Mouse (Mus musculus) heart, embryonic 12.5 days (tissue): ENCODE results near the gene Runx1. TPM values are rescaled to one million over a fixed set of nuclear protein-coding genes. Genes with fewer than 3 reads are reported as not detected.

Experiments used
- ATAC-seq: fragments of 200-750 bp; cut with Nextera tagmentation; 2 replicates; pipeline ENCODE4 v1.8.0; 2017; ENCODE audit warnings: moderate TSS enrichment, moderate library complexity; ENCODE audit not compliant: insufficient number of reproducible peaks, low FRiP score
- H3K27ac ChIP-seq: fragments of 300-500 bp; sonication (generic); 2 replicates; pipeline ENCODE4 v1.5.1; 2016; ENCODE audit warnings: mild to moderate bottlenecking, moderate library complexity; ENCODE audit not compliant: poor library complexity, severe bottlenecking
- H3K27me3 ChIP-seq: fragments of 300-500 bp; sonication (generic); replicated peaks from 2 replicates; pipeline ENCODE4 v1.6.1; 2016; ENCODE audit warnings: mild to moderate bottlenecking, moderate library complexity
- H3K36me3 ChIP-seq: fragments of 300-500 bp; sonication (generic); 2 replicates; pipeline ENCODE4 v1.6.1; 2016; ENCODE audit warnings: mild to moderate bottlenecking, moderate library complexity
- H3K4me1 ChIP-seq: fragments of 300-500 bp; sonication (generic); replicated peaks from 2 replicates; pipeline ENCODE4 v1.6.1; 2016; ENCODE audit warnings: mild to moderate bottlenecking
- H3K4me2 ChIP-seq: fragments of 300-500 bp; sonication (generic); 2 replicates; pipeline ENCODE4 v1.6.1; 2016; ENCODE audit warnings: mild to moderate bottlenecking, moderate library complexity
- H3K4me3 ChIP-seq: fragments of 300-500 bp; sonication (generic); 2 replicates; pipeline ENCODE4 v1.5.1; 2016; ENCODE audit warnings: mild to moderate bottlenecking
- H3K9ac ChIP-seq: fragments of 300-500 bp; sonication (generic); 2 replicates; pipeline ENCODE4 v1.6.1; 2016; ENCODE audit warnings: mild to moderate bottlenecking, moderate library complexity
- H3K9me3 ChIP-seq: fragments of 300-500 bp; sonication (generic); replicated peaks from 2 replicates; pipeline ENCODE4 v1.6.1; 2016; ENCODE audit warnings: mild to moderate bottlenecking, moderate library complexity
- WGBS: fragments of 180-500 bp; shearing (Covaris S2); methylation state at CpG from one replicate; pipeline ENCODE4 v1.1.7; 2016; 5-methylcytosine and 5-hydroxymethylcytosine counted together
- polyA plus RNA-seq: library from polyadenylated mRNA; unstranded; fragments of >200 nt; fragmentation: Nextera tagmentation; extraction: Ambion mirVana; gene quantifications from 2 replicates; pipeline ENCODE4 v1.2.1, GENCODE M21; 2016

Runx1 gene
- polyA plus RNA-seq, 1 experiment from 2014 or later: 1.5 TPM

DNA sequence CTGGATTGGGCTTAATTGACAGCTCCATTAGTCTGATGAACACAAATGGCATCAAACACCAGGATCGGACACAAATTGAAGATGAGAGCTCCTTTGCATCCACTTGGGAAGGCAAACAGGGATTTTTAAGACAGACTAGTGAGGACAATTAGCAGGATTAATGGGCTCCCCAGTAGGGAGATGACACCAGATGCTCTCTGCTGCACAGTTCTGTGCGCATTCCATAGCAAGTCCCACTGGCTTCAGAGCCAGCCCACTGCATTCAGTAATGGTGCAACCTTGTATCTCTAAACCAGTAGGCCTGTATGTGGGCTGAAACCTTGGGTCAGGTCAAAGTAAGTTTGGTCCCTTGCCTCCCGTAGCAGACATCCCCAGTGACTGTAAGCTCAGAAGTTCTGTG is 80.7 kb downstream of the Runx1 start:
- WGBS: 75% methylated on average over 3 of the region's 3 CpGs
- Histone ChIP-seq H3K4me3 (no peak overlapping the region), H3K4me1 (peaks cover 9% of the 10 kb centered on the region), H3K36me3 (no peaks in the 10 kb centered on the region), H3K27ac (no peak overlapping the region), H3K9ac (no peak overlapping the region), H3K4me2 (no peak overlapping the region), H3K9me3 (no peaks in the 10 kb centered on the region), H3K27me3 (peaks cover 48% of the 10 kb centered on the region)
- no peak for ATAC-seq

DNA sequence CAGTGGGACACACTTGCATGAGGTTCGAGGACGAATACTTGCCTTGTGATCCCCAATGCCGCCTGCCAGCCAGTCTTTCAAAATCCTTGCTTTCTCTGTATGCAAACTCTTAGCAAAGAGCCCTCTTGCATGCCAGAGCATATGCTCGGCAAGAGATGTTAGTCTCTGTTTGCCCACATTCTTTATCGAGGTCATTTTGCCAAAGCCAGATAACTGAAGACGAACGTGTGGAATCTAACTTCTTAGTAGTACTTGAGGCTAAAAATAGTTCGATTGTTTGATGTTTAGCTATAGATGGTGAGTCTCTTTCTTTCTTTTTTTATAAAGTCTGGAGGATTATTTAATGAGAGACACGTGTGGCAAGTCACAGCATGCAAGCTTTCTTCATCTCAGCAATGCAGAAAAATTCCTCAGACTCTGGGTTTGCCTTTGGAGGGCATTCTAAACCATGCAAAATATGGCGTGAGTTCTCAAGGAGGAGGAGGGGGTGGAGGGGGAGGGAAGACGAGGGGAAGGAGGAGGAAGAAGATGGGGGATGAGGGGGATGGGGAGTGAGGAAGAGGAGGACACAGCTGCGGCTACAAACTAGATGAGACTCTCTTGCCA is 81.7 kb downstream of the Runx1 start:
- H3K27me3 ChIP-seq: peaks cover 40% of the 10 kb centered on the region

DNA sequence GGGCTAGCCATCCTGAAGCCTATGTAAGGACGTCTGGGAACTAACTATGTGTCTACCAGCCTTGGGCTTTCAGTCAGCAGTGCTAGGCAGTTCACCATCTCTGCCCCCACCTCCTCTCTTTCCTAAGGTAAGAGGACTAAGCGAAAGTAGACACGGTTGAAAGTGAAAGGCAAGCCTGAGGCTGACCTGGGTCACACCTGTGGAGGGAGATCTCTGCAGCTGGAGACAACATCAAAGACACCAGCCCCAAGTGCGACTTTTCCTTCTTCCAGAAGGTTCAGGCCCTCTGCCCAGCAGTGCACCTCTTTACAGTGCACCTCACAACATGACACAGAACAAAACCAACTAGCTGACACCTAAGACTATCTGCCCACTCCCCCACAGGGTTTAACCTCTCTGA is 82.2 kb downstream of the Runx1 start:
- no peak for ATAC-seq
- no peaks in the 10 kb centered on the region for H3K36me3 ChIP-seq
- H3K9ac ChIP-seq: no peak overlapping the region
- 72% methylated on average over 4 of the region's 4 CpGs for WGBS
- H3K9me3 ChIP-seq: no peaks in the 10 kb centered on the region
- H3K27me3 ChIP-seq: peaks cover 40% of the 10 kb centered on the region
- H3K4me2 ChIP-seq: no peak overlapping the region
- H3K27ac ChIP-seq: no peak overlapping the region
- peaks cover 9% of the 10 kb centered on the region for H3K4me1 ChIP-seq
- no peak overlapping the region for H3K4me3 ChIP-seq

More for the DNA sequence above, 81.7 kb downstream of the Runx1 start:
- Histone ChIP-seq H3K27ac (no peak overlapping the region), H3K4me2 (no peak overlapping the region), H3K4me1 (peaks cover 9% of the 10 kb centered on the region), H3K36me3 (no peaks in the 10 kb centered on the region), H3K9me3 (no peaks in the 10 kb centered on the region), H3K4me3 (no peak overlapping the region), H3K9ac (no peak overlapping the region)
- ATAC-seq: no peak
- WGBS: 45% methylated on average over 12 of the region's 12 CpGs

DNA sequence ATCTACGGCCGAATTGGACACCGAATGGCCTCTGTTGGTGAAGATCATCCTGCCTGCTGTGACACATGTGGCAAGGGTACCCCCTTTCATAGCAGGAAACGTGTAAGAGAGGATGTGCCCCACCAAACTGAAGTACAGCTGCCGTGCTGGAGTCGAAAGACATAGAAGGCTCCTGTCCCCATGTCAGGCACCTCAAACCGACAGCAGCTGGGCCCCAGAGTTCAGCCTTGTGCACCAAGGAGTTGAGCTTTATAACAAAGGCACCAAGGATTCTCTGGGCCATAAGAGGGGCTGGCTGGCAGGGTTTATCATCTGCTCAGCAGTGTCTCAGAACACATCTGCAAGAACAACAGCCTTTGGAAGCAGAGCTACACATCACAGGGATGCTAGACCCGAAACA is 84.6 kb downstream of the Runx1 start:
- Histone ChIP-seq H3K27ac (no peak overlapping the region), H3K9me3 (no peaks in the 10 kb centered on the region), H3K4me1 (peaks cover 9% of the 10 kb centered on the region), H3K27me3 (peaks cover 42% of the 10 kb centered on the region), H3K36me3 (no peaks in the 10 kb centered on the region), H3K4me3 (no peak overlapping the region), H3K4me2 (no peak overlapping the region), H3K9ac (no peak overlapping the region)
- no peak for ATAC-seq
- WGBS: 81% methylated on average over 8 of the region's 8 CpGs

DNA sequence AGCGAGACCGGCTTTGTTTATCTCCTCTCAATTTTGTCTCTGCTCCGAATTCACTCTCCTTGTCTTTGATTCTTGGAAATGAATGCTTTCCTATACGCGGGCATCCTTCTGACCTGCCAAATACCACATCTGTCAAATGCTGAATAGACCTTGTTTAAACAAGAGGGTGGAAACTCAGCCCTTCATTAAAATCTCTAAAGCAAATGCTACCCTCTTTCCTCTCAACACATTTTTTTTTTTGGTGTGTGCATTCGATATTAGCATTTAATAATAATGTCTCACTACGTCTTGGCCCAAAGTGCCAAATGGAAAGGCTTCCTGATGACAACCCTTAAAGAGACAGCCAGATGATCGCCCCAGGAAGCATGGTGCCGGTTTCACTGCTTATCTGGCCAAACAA is 85.4 kb downstream of the Runx1 start:
- Histone ChIP-seq H3K27ac (no peak overlapping the region), H3K36me3 (no peaks in the 10 kb centered on the region), H3K9me3 (no peaks in the 10 kb centered on the region), H3K27me3 (peaks cover 46% of the 10 kb centered on the region), H3K4me1 (peaks cover 9% of the 10 kb centered on the region), H3K9ac (no peak overlapping the region), H3K4me3 (no peak overlapping the region), H3K4me2 (no peak overlapping the region)
- 62% methylated on average over 9 of the region's 9 CpGs for WGBS
- ATAC-seq: no peak

DNA sequence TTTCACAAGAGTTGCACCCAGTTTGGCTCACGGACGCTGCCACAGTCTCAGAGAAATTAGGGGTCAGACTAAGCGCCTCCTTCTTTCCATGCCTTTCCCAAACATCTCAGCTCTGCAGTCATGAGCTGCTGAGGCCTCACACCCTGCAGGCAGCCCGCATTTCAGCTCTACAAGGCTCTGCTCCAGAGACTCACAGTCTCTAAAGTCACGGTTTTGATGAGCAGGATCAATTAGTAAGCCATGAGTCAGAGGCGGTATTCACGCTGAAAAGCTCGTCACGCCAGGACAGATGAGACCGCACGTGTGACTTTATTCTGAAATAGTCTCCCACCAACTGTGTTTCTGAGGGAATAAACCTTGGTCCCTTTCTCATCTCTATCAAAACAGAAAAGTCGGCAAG is 86.0 kb downstream of the Runx1 start:
- Histone ChIP-seq H3K4me2 (no peak overlapping the region), H3K9me3 (no peaks in the 10 kb centered on the region), H3K9ac (no peak overlapping the region), H3K27ac (no peak overlapping the region), H3K36me3 (no peaks in the 10 kb centered on the region), H3K27me3 (peaks cover 42% of the 10 kb centered on the region), H3K4me1 (peaks cover 9% of the 10 kb centered on the region), H3K4me3 (no peak overlapping the region)
- no peak for ATAC-seq
- 63% methylated on average over 12 of the region's 12 CpGs for WGBS

DNA sequence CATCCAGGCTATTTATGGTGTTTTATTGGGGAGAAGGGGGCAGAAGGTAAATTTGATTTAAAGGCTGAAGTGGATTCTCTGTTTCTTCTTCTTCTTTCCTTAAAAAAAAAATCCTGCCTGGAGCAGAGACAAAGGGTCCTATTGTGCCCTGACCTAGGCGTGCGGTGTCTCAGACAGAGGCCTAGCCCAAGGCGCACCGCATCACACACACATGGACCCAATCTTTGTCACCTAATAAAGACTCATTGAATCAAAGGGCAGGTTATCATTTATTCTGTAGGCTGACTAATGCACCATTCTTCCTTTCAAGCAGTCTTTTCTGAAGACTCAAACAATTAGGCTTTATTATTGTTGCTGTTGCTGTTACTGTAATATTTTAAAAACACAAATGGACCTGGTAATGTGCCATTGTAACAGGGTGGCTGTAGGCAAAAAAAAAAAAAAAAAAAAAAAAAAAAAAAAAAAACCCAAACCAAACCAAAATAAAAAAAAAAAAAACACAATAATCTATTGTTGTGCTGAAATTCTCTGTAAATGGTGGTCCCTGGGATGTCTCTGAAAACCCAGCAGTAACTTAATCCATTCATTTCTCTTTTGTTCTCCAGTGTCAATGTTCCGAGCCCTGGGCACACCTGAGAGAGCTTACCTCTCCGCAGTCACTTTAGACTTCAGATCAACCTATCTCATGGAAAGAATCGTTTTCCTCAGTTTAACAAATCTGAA is 86.7 kb downstream of the Runx1 start:
- H3K27me3 ChIP-seq: peaks cover 38% of the 10 kb centered on the region
- no peak for ATAC-seq
- H3K4me1 ChIP-seq: peaks cover 4% of the 10 kb centered on the region
- no peaks in the 10 kb centered on the region for H3K36me3 ChIP-seq
- no peak overlapping the region for H3K9ac ChIP-seq
- H3K9me3 ChIP-seq: no peaks in the 10 kb centered on the region
- WGBS: 83% methylated on average over 7 of the region's 7 CpGs
- H3K27ac ChIP-seq: no peak overlapping the region
- H3K4me2 ChIP-seq: no peak overlapping the region
- H3K4me3 ChIP-seq: no peak overlapping the region

DNA sequence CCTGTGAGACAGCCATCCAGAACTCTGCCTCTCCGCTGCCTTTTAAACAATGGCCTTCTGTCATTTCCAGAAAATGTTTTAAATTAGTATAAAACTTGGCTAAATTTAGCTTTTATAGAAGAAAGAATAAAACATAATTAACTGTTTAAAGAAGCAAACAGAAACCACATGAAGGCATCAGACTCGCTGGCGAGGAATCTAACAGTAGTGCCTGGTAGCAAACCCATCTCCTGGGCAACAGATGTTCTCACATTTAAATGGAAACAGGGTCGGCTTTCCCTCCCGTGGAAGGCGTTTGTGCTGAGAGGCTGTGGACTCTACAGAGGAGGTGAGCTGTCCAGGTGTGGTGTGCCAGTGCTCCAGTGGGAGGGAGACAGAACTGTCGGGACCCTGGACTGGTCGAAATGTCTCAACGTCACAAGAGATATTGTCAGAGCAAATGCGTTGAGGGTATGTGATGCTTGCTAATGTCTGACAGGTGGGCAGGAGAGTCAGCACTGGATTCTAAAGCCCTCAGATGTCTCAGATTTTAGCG is 87.4 kb downstream of the Runx1 start:
- 74% methylated on average over 11 of the region's 11 CpGs for WGBS
- Histone ChIP-seq H3K9me3 (no peaks in the 10 kb centered on the region), H3K27me3 (peaks cover 31% of the 10 kb centered on the region), H3K9ac (no peak overlapping the region), H3K27ac (no peak overlapping the region), H3K36me3 (no peaks in the 10 kb centered on the region), H3K4me1 (no peaks in the 10 kb centered on the region), H3K4me3 (no peak overlapping the region), H3K4me2 (no peak overlapping the region)
- no peak for ATAC-seq

DNA sequence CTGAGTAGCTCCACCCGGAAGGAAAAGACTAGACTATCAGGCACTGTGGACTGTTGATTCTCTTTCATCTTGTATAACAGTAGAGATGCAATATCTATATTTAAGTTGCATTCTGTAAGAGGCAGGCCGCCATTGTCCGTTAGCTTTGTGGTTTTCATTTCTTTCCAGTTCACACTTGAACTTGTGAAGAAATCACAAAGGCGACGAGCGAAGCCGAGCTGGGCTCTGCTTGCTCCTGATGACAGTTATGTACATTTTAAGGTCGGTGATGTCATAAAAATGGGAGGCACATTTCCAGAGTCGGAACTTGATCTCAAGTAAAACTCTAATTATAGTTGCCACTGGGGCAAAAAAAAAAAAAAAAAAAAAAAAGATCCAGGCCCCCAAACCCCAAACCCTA is 99.1 kb downstream of the Runx1 start:
- Histone ChIP-seq H3K9me3 (no peaks in the 10 kb centered on the region), H3K4me2 (no peak overlapping the region), H3K27me3 (peaks cover 59% of the 10 kb centered on the region)

DNA sequence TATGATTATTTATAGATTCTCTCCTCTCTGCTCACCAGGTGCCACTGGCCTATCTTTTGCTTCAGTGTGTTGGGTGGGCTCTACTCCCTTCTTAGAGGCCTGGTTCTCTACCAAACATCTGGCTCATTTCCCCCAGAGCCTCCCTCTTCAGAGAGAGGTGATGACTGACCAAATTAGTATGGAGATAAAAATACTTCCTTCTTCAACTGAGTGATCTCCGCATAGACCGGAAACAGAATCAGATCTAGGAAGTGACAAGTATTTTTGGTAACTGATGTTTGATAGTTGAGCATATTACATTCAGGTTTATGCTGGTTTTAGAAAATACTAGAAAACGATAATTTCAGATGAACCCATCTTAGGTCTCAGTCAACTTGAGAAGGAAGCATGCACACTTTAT is 101.4 kb downstream of the Runx1 start:
- Histone ChIP-seq H3K36me3 (no peaks in the 10 kb centered on the region), H3K27ac (no peak overlapping the region), H3K4me3 (no peak overlapping the region), H3K9me3 (no peaks in the 10 kb centered on the region), H3K27me3 (peaks cover 62% of the 10 kb centered on the region), H3K4me2 (no peak overlapping the region), H3K4me1 (no peaks in the 10 kb centered on the region), H3K9ac (no peak overlapping the region)
- WGBS: 37% methylated on average over 3 of the region's 3 CpGs
- ATAC-seq: no peak

More for the DNA sequence above, 99.1 kb downstream of the Runx1 start:
- no peak for ATAC-seq
- Histone ChIP-seq H3K4me1 (peaks cover 2% of the 10 kb centered on the region; the same call in 1 of the 2 replicates), H3K27ac (no peak overlapping the region), H3K4me3 (no peak overlapping the region), H3K36me3 (no peaks in the 10 kb centered on the region), H3K9ac (no peak overlapping the region)
- 80% methylated on average over 9 of the region's 9 CpGs for WGBS

DNA sequence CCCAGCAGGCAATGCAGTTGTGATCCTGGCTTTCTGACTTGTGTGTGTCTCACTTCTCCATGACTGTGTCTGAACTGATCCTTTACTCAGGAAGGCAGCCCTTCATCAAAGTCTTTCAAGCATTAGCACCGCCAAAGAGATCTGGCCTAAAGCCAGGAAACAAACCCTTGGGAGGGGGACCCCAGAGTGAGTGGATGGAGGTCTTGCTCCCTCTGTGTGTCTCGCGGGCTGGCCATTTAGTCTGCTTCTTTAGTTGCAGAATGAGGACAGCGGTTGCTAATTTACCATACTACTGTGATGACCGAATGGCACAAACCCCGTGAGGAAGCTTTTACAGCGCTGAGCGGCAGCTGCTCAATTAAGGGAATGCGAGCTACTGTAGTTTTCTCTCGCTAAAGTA is 105.3 kb downstream of the Runx1 start:
- WGBS: 75% methylated on average over 10 of the region's 10 CpGs
- Histone ChIP-seq H3K4me3 (no peak overlapping the region), H3K36me3 (no peaks in the 10 kb centered on the region), H3K27me3 (peaks cover 78% of the 10 kb centered on the region), H3K27ac (no peak overlapping the region), H3K9me3 (no peaks in the 10 kb centered on the region), H3K9ac (no peak overlapping the region), H3K4me2 (no peak overlapping the region), H3K4me1 (peaks cover 9% of the 10 kb centered on the region)
- no peak for ATAC-seq
